Mouse (Mus musculus) thymus, postnatal 4 days (tissue): ENCODE measurements at regions not wholly inside any gene's neighbourhood (a gene's known extent, or its start where the extent isn't known, plus 50 kb on each side); places are given as distances from the start of the nearest gene placed in this dataset.
A peak's percentile ranks its signal among the peaks of the same experiment; 100 is the strongest.
"Not testable (repeated sequence)": the region's sequence is repeated elsewhere in the genome, so short reads cannot be mapped to it uniquely, and the experiment has no call there.

Experiments
- DNase-seq: peaks from one replicate; pipeline ENCODE4 v3.0.0; 2021

DNA sequence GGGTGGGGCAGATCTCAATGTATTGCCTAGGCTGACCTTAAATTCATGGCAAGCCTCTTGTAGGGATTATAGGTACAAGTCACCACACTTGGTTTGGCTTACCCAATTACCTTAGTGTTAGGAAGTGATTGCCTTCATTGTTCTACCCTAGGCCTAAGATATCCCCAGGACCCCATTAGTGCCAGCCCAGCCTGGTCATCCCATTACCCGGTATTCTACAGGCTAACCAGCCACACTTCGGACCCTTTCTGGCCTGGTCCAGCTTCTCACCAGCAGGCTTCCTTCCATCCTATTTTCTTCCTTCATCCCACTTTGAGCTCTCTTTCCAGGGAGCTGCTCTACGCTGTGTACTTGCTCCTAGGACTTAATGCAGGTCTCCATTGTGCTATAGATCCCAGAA lies 59.5 kb downstream of the Tex35 start:
- DNase-seq = no peak

DNA sequence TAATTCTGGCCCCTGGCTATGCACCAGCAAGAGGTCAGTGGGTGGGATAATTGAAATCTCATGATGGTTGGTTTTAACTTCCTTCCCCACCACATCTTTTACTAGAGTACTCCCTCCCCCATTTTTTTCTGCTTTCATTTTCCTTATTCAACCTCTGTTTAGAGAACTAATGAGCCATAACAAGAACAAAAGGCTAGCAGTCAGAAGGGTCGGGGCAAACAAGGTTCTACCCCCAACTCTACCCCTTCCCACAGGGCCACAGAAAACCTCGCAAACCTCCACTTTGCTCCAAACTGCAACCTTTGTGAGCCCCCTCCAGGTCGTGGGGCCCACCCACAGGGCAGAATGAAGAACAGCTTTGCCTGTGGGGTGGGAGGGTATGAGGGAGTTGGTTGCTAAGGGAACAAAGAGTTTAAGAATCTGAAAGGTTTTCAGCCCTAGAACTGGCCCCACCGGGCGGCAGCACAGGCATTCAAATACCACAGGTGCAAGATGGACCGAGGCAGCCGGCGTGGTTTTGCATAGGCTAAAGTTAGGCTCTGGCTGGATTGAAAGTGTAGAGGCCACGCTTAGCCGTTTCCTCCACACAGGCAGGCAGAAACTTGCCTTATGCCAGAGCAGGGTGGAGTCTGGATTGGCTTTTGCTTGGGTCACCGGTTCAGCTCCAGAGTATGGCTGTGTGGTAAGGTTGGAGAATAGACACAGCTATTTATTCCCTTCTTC lies 60.1 kb downstream of the Tex35 start:
- peak; percentile 52 for DNase-seq

DNA sequence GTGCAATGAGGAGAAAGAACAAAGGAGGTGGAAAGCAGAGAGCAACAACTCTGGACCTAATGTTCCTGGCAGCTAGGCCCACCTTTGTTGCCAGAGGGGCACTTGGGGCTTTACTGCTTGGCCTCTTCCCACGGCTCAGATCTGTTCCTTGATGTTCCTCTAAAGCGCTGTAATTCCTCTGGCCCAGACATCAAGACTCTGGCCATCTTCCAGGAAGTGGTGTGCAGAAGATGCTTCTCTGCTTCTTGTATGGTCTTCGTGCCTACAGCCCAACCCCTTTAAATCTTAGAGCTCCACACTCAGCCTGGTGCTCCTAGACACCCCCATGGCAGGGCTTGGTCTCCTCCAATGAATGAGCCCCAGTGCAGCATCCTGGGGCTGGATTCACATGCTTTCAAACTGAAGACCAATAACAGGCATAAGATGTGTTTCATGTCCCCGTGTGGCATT lies 60.7 kb downstream of the Tex35 start:
- no peak for DNase-seq

DNA sequence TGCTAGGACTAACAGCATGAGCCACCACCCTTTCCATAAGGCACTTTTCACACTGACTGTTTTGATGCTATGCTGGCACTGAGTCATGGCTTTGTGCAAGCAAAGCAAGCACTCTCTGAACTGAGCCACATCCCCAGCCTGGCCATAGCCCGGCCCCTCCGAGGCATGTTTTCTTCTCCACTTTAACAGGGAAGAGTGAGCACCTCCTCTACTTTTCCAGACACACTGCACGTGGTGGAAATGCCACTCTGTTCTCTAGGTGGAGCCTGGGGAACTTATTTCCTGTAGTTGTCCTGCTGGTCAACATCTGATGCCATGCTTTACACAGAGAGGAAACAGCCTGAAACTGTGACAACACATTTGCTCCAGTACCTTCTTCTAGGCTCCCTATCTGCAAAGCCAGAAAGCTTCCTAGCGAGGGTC lies 61.7 kb downstream of the Tex35 start:
- DNase-seq = no peak

DNA sequence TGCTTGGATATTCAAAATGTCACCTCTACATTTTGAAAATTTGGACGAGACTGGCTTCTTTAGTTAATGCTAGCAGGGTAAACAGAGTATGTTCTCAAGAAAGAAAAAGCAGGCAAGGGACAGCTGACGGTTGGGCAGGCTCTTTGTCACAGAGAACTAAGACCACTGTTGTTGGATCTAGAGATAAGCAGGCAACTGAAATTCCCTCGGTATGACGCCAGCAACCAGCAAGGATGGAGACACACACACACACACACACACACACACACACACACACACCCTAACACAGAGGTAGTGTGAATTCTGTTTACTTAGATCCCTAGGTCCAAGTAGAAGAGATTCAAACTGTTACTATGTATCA lies 68.7 kb downstream of the Tex35 start:
- DNase-seq = no peak

DNA sequence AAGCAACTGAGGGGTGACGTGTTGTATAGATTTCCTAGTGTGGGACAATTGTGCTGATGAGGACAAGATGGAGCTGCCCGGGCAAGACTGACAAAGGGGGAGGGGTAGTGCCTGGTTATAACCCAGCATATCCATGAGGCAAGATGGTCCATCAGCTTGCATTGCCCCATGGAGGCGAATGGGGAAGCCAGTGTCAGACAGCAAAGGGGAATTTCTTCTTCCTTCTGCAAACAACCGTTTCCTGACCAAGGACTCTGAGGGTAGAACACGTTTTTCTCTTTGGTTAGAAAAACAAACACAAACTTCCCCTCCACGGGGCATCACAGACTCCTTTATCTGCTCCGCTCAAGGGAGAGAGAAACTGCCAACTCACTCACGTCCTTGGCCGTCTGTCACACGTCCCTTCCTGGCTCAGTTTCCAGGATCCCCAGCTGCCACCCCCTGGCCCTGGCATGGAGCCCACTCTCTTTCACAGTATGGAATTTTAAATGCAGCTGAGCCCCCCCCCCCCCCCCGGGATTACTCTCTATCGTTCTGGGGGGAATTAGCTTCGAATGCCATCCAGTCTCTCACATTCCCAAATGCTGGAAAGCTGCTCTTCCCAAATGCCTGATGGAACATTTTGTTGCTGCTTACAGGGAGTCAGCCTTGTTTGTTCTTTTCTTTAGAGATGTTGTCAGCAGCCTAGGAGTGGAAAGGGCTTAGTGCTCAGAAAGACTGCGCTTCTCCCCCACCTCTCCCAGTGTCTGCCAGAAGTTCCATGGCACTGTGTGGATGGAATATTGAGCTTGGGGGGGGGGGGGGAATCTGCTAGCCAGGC lies 69.3 kb downstream of the Tex35 start:
- DNase-seq = peak; percentile 52

DNA sequence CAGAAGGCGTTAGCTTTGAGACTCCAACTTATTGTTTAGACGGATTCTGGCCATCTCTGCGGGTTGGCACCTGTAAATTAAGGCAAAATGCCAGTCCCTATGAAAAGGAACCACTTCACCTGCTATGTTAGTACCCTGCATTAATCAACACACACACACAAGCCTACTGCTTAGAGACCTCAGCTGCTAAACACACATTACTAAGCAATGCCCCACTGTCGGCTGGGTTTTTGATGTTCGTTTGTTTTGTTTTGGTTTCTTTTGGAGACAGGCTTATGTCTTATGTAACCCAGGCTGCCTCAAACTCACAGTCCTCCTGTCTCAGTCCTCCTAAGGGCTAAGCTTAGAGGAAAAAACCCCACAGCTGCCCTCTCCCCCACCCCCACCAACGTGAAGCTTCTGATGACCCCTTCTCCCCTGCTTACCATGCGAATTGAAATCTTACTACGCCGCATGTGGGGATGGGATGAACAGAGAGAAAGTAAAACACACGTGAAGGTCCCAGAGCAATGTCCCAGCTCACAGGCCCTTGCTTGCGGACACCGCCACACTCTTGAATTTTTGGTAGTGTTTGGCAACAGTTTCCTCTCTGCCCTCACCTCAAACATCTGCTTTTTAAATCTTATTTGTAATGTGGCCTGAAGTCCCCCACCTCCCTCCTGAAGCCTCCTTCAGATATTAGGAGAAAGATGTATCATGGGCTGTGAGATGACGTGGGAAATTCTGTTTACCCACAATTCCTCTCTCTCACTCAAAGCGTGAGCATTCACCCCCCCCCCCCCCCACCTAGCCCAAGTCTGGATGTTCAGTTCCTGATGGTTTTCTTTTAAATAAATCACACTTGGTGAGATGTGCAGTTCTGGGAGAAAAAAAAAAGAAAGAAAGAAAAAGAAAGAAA lies 70.1 kb downstream of the Tex35 start:
- DNase-seq = peak; percentile 29

DNA sequence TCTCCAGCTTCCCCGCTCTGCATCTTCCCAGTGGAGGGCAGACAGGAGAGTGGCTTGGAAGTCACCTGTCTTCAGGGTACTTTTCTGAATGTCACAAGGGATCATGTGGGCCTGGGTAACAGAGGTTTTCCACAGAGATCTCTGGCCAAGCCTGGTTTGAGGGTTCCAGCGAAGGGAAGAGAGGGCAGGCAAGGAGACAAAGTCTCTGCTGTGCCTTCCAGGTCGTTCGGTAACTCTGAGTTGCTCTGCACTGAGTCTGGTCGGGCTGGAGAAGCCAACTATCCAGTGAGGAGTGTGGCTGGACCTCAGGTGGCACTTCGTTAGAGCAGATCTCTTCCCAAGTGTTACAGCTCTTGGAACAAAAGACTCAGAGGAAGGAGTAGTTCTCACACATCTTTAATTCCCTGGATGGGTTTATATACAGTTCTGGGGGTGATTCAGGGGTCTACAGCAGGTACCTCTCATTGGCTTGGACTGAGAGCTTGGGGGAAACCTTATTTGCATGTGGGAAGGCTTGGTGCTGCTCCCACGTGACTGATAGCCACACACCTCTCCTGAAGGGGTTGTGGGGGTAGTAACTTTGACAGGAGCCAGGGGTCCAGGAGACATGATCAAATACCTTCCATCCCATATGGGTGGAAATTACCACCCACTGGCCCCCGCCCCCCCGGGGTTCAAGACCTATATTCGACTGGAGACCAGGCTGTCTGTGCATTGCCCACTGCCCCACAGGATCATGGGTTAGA lies 71.1 kb downstream of the Tex35 start:
- DNase-seq = no peak

DNA sequence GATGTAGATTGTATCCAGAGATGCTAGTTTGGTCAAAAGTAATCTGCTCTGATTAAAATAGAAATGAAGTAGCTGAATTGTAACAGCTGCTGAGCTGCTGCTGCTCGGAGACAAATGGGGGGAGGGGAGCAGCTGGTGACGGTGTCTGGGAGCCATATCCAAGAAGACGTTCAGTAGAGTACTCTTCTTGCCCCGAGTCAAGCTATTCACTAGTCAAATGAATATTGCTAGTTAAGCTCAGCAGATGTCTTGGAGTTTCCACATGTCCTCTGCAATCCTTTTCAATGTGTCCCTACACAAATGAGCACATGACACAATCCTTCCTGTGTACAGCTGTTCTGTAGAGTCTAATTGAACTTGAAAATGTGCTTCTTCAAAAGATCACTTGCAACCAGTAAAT lies 71.7 kb downstream of the Tex35 start:
- peak; percentile 47 for DNase-seq

DNA sequence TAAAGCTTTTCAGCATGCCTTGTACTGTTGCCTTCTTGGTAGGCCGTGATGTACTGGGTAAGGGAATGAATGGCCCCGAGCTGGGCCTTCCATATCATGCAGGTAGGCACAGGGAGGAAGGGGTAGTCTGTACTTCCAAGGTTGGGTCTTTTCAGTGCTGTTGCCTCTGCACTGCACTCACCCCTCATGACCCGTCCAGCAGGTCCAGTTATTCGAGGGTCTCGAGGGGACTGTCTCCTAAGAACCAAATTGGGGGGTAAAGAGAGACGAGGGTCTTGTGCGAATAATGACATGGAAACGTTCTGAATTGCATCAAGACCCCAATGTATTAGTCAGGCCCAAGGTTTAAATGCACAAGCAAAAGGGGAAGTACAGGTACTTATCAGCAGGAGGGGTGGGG lies 73.3 kb downstream of the Tex35 start:
- DNase-seq = not testable (repeated sequence)

DNA sequence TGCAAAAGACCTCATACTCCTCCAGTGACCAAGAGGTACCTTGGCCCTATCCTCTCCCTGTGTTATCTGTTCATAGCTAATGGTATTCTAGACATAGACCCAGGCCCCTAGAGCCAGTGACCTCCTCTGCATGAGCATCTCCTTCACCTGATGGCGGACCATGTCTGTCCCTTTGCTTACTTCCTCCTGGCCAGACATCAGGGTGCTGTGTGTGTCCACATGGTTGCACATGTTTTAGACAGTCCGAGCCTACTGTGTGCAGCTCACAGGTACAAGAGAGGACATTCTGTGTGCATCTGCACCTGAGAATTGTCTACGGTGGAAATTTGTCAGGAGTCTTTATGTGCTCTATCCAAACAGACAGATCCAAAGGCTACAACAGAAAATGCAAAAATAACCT lies 79.8 kb downstream of the Tex35 start:
- DNase-seq = no peak

DNA sequence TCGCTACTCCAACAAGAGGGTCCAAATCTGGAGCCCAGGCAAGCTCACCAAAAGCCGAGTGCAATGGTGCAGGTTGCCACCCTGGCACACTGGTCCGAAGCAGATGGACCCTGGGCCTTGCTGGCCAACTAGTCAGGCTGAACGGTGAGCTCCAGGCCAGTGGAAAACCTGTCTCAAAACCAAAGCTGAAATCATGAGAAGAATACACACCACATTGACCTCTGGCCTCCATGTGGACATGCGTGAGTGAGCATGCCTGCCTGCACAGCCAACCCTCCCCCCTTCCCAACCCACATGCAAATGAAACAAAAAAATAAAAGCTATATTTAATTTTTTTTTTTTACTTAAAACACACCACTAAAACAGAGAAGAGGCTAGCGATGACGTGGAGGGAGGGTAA lies 80.8 kb downstream of the Tex35 start:
- no peak for DNase-seq

DNA sequence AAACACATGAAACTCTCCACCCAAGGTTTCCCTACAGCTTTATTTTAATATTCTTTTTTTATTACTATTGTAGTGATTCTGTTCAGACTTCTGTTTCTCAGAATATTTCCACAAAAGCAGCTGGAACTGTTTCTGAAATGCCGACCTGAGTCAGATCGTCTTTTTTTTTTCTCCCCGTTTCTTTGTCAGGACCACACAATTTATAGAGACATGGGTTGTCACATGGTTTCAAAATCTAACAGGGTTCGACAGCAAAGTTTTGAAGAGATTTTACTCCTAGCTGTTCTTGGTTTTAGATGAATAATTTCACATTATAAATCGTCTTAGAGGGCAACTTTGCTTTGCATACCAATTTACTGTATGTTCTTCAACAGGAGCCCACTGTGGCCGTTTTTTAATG lies 84.0 kb upstream of the Ralgps2 start:
- no peak for DNase-seq

DNA sequence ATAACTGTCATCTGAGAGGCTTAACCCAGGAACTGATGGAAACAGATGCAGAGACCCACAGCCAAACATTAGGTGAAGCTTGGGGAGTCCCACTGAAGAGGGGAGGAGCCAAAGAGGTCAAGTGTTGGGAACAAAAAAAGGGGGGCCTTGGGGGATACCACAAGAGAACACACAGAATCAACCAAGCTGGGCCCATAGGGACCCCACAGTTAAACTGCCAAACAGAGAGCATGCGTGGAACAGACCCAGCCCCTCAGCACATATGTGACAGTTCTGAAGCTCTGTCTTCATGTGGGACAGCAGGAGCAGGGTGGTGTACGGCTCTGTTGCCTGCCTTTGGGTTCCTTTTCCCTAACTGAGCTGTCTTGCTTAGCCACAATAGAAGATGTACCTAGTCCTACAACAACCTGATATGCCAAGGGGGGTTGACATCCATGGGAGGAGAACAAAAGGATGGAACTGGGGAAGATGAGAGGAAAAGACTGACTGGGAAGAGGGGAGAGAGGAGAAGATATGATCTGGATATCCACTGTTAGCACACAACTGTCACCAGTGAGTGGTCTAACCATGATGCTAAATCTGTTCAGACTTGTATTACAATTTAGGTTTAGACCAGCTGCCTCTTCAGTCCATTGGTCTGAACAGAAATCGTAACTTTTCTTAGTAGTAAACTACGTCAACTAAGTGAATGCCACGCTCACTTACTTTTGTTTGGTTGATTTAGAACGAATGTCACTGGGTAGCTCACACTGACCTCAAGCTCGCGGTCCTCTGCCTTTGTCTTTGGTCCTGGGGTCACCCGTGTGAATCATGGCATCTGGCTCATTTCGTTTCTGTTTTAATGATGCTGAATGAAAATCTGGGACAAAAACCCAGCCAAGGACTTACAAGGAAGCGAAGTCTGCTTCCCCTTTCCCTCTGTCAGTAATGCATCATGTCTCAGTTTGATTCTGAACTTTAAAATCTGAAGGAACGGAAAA lies 83.3 kb upstream of the Ralgps2 start:
- DNase-seq = no peak

DNA sequence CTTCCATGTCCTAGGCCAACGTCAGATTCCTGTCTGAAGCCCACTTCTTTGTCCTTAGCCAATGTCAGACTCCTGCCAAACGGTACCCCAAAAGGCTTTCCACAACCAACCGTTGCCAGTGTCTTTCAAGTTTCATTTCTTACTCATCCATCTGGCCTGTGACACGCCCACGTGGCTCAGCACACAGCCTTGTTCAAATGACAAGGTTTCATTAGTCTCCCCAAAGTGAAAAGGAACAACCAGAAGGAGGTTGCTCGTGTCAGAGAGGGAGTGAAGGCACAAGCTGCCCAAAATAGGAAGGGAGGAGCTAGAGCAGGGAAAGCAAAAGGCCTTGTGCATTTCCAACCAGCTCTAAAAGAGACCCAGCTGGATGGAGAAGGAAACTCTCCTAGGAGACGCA lies 80.5 kb upstream of the Ralgps2 start:
- DNase-seq = peak; percentile 49

DNA sequence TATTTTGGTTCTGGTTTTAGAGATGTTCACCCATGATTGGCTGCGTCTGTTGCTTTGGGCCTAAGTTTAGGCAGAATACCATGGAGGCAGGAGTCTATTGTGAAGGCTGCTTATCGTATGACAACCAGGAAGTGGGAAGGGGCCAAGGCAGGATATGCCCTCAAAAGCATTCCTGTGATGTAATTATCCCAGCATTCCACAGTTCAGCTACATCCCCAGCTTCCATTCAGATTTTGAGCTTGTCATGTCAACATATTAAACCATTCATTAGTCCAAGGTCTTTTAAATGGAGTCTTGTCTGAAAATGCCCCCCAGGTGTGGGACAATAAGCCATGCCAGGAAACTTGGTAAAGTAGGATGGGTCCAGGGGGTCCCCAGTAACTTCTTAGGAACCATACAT lies 79.3 kb upstream of the Ralgps2 start:
- DNase-seq = no peak

DNA sequence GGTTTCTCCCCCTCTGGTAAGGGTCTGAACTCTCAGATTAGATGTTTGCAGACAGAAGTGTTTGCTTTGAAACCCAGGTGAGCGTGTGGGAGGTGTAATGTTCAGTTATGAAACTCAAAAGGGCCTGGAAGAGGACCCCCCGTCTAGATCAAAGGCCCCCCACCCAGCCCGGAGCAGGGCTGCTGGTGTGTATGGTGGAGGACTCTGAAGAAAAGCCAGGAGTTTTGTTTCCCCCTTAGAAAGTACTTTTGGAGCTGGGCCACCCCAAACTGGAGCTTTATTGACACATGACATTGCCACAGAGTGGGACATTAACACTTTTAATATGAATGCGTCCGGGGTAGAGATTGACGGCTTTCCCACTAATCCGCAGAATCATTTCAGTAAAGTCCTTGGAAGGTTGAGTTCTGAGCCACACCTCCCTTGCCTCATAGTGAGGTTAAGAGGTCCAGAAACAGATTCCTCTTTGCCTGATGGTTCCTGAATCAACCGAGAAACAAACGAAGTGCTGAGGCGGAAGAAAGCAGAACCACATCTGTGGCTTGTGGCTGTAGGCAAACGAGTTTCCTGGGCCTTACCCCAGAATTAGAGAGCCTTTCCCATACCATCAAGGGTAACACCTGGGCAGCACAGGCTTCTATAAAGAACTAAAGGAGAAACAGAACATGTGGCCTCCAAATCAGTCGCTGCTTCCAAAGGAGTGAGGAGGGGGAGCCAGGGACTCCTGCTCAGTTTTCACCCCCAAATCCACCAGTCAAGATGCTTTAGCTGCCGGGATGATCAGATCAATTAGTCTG lies 78.0 kb upstream of the Ralgps2 start:
- peak; percentile 40 for DNase-seq

DNA sequence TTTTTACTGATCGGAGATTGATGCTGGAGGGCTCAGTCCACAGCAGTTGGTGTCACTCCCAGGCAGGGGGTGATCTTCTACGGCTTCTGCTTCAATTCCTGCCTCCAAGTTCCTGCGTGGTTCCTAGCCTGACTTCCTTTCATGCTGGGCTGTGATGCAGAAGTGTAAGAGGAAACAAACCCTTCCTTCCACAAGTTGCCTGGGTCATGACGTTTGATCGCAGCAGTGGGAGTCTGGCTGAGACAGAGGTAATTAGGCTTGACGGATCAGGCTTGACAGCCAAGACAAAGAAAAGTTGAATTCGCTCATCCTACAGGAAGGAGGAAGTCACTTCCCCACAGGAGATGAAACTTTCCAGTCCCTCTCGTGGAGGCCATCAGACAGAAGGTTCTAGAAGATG lies 77.2 kb upstream of the Ralgps2 start:
- peak; percentile 18 for DNase-seq

DNA sequence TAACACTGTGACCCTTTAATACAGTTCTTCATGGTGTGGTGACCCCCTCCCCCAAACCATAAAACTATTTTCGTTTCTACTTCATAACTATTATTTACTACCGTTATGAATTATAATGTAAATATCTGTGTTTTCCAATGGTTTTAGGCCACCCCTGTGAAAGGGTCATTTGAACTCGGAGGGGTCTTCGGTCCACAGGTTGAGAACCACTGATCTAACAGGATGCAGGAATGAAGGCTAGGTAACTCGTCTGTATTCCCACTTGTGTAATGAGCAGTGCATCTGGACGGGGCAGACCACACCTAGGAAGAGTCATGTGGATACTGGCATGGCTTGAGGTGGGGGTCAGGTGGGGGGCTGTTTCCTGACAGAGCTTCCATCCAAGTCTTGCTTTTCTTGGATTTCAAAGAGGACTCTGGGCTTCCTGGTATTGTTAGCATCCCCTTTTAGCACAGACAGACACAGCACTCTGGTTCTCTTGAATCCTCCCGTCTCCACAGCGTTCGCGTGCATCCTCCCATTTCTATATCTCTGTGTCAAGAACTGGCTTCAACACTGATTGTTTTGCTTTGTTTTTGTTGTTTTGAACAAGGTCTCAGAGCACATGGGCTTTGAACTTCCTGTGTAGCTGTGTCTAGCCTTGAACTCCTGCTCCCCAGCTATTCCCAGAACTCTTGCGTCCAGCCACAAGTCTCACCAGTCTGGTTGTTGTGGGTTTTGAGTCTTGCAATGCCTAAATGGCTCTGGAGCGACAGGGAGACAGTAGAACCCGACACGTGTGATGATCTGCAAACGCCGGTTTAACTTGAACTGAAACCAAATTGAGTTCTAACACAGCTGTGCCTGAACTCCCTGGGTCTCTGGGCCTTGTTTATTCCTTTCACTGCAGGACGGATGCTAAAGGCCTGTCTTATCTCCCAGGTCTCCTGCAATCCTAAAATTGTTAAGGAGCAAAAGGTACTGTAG lies 75.4 kb upstream of the Ralgps2 start:
- peak; percentile 27 for DNase-seq
